Mouse (Mus musculus): Measurements from ENCODE around the gene Tmem63c.

GRCm38 (mm10) chr12:87088331-87088730 is 67.2 kb downstream of the Tmem63c start:
- TF ChIP-seq POLR2A (IDR thresholded peaks at IDR 0.05; ENCODE audit: insufficient read depth, low read depth, low read length): no peak
- peak; percentile 32 for TF ChIP-seq CTCF (IDR thresholded peaks at IDR 0.05)
- TF ChIP-seq EP300 (IDR thresholded peaks at IDR 0.05; ENCODE audit: insufficient read depth, low read depth, low read length): no peak

Data from heart, adult 2 months (tissue).